Mouse (Mus musculus) NIH3T3 (cell line): ENCODE results near the gene Swap70.

Source experiments
- DNase-seq: peaks from one replicate; pipeline ENCODE4 v3.0.0-alpha.2; 2012; ENCODE audit warnings: low read depth

Swap70 gene

GRCm38 (mm10) chr7:110237837-110238451 lies 16.4 kb downstream of the Swap70 start:
- peak; percentile 69 for DNase-seq

GRCm38 (mm10) chr7:110239590-110239989 lies 18.1 kb downstream of the Swap70 start:
- no peak for DNase-seq

GRCm38 (mm10) chr7:110241472-110242289 lies 20.2 kb downstream of the Swap70 start:
- DNase-seq, result no peak

- DNase-seq, result no peak
Measured at GRCm38 (mm10) chr7:110242290-110242581, 20.7 kb downstream of the Swap70 start.

GRCm38 (mm10) chr7:110245128-110245527 lies 23.6 kb downstream of the Swap70 start:
- DNase-seq, result peak; percentile 42

- no peak for DNase-seq
Measured at GRCm38 (mm10) chr7:110246526-110246925, 25.0 kb downstream of the Swap70 start.

- DNase-seq, result peak; percentile 83
Measured at GRCm38 (mm10) chr7:110247801-110248200, 26.3 kb downstream of the Swap70 start.

- no peak for DNase-seq
Measured at GRCm38 (mm10) chr7:110248677-110249076, 27.2 kb downstream of the Swap70 start.

GRCm38 (mm10) chr7:110253861-110254260 lies 32.4 kb downstream of the Swap70 start:
- no peak for DNase-seq

- no peak for DNase-seq
Measured at GRCm38 (mm10) chr7:110254395-110254794, 32.9 kb downstream of the Swap70 start.

- DNase-seq, result no peak
Measured at GRCm38 (mm10) chr7:110257059-110257458, 35.5 kb downstream of the Swap70 start.

GRCm38 (mm10) chr7:110258196-110258950 lies 36.9 kb downstream of the Swap70 start:
- DNase-seq, result no peak

- peak; percentile 69 for DNase-seq
Measured at GRCm38 (mm10) chr7:110259966-110260711, 38.6 kb downstream of the Swap70 start.

GRCm38 (mm10) chr7:110261807-110262206 lies 40.3 kb downstream of the Swap70 start:
- DNase-seq, result no peak

- DNase-seq, result no peak
Measured at GRCm38 (mm10) chr7:110262661-110263060, 41.1 kb downstream of the Swap70 start.

- no peak for DNase-seq
Measured at GRCm38 (mm10) chr7:110263474-110263873, 42.0 kb downstream of the Swap70 start.

GRCm38 (mm10) chr7:110265796-110266195 lies 44.3 kb downstream of the Swap70 start:
- DNase-seq, result peak; percentile 91

- DNase-seq, result no peak
Measured at GRCm38 (mm10) chr7:110267014-110267413, 45.5 kb downstream of the Swap70 start.

- no peak for DNase-seq
Measured at GRCm38 (mm10) chr7:110267994-110268393, 46.5 kb downstream of the Swap70 start.

- no peak for DNase-seq
Measured at GRCm38 (mm10) chr7:110268511-110268910, 47.0 kb downstream of the Swap70 start.

- DNase-seq, result no peak
Measured at GRCm38 (mm10) chr7:110269777-110270176, 48.3 kb downstream of the Swap70 start.

GRCm38 (mm10) chr7:110270455-110270854 lies 48.9 kb downstream of the Swap70 start:
- DNase-seq, result no peak
